Mouse (Mus musculus) embryo, embryonic 10 days (tissue): ENCODE measurements around the gene Dennd4a.

Source experiments
- DNase-seq: peaks from one replicate; pipeline ENCODE4 v3.0.0-alpha.2; 2015; ENCODE audit warnings: low spot score

The Dennd4a gene

GRCm38 (mm10) chr9:64957276-64957675 is 146.1 kb downstream of the Dennd4a start:
- no peak for DNase-seq

GRCm38 (mm10) chr9:64960117-64960977 is 149.2 kb downstream of the Dennd4a start, which contains the start of gene Ints14:
TSS of gene Ints14 (plus strand) at chr9:64960905.
- DNase-seq: peak; percentile 97

- no peak for DNase-seq
Measured at GRCm38 (mm10) chr9:64960978-64961320, 149.8 kb downstream of the Dennd4a start.
